ENCODE assay signal across 8 mouse cellular contexts in genomic region chr16:37868506-37869469, GRCm38 (mm10). TPM values are rescaled to one million over a fixed set of nuclear protein-coding genes. Genes with fewer than 3 reads are reported as not detected.
A peak's percentile ranks its signal among the peaks of the same experiment; 100 is the strongest.
DNase-seq lines count a peak whose midpoint lies in the region; ATAC-seq lines count a peak whose summit lies in the region.

No protein-coding gene starts in this region.

- DNase-seq in 3T3-L1 (ENCODE audit: low read depth, low spot score), result peak; percentile 69
- peak; percentile 74 for DNase-seq in MN1 (ENCODE audit: low spot score)
- DNase-seq in embryo, embryonic 11 days, result peak; percentile 70
- peak; percentile 64 to 68 for DNase-seq in gastrocnemius, postnatal 4 days (ENCODE audit: low spot score in 2 of 2)
- peak; percentile 13 for DNase-seq in urinary bladder, postnatal 25 days (ENCODE audit: low spot score)

- H3K36me3 ChIP-seq in kidney, embryonic 15.5 days, result peaks cover 5% of the 10 kb centered on the region; the same call in 1 of the 2 replicates
- no peaks in the 10 kb centered on the region for H3K36me3 ChIP-seq in liver, embryonic 16.5 days (ENCODE audit: control insufficient read depth, insufficient read depth)
- no peaks in the 10 kb centered on the region for H3K36me3 ChIP-seq in neural tube, embryonic 12.5 days

- peak overlapping the region; percentile 99 for H3K27ac ChIP-seq in kidney, embryonic 15.5 days
- H3K27ac ChIP-seq in liver, embryonic 16.5 days (ENCODE audit: low read length), result peak overlapping the region; percentile 88
- peak overlapping the region; percentile 96 for H3K27ac ChIP-seq in neural tube, embryonic 12.5 days

- under 1% methylated on average over 56 of the region's 87 CpGs for WGBS in kidney, embryonic 15.5 days
- WGBS in liver, embryonic 16.5 days (ENCODE audit: insufficient replicate concordance), result under 1% methylated on average over 79 of the region's 87 CpGs
- under 1% methylated on average over 87 of the region's 87 CpGs for WGBS in neural tube, embryonic 12.5 days

- H3K4me1 ChIP-seq in kidney, embryonic 15.5 days, result peaks cover 25% of the 10 kb centered on the region
- H3K4me1 ChIP-seq in liver, embryonic 16.5 days (ENCODE audit: control insufficient read depth, low read depth, low read length), result peaks cover 12% of the 10 kb centered on the region
- H3K4me1 ChIP-seq in neural tube, embryonic 12.5 days, result peaks cover 22% of the 10 kb centered on the region

- H3K4me2 ChIP-seq in kidney, embryonic 15.5 days, result peak overlapping the region; percentile 73
- H3K4me2 ChIP-seq in liver, embryonic 16.5 days (ENCODE audit: low read depth, low read length), result peak overlapping the region; percentile 78
- H3K4me2 ChIP-seq in neural tube, embryonic 12.5 days (replicated peaks), result peak overlapping the region; percentile 64

- no peaks in the 10 kb centered on the region for H3K9me3 ChIP-seq in kidney, embryonic 15.5 days (replicated peaks)
- H3K9me3 ChIP-seq in liver, embryonic 16.5 days (replicated peaks; ENCODE audit: control insufficient read depth, low read length), result no peaks in the 10 kb centered on the region
- no peaks in the 10 kb centered on the region for H3K9me3 ChIP-seq in neural tube, embryonic 12.5 days

- peak overlapping the region; percentile 97 for H3K9ac ChIP-seq in kidney, embryonic 15.5 days
- H3K9ac ChIP-seq in liver, embryonic 16.5 days (ENCODE audit: low read depth, low read length), result peak overlapping the region; percentile 80
- peak overlapping the region; percentile 99 for H3K9ac ChIP-seq in neural tube, embryonic 12.5 days

- H3K27me3 ChIP-seq in kidney, embryonic 15.5 days, result no peaks in the 10 kb centered on the region
- no peaks in the 10 kb centered on the region for H3K27me3 ChIP-seq in liver, embryonic 16.5 days (ENCODE audit: control insufficient read depth, insufficient read depth, low read depth, low read length)
- no peaks in the 10 kb centered on the region for H3K27me3 ChIP-seq in neural tube, embryonic 12.5 days (replicated peaks)

- ATAC-seq in kidney, embryonic 15.5 days (replicated peaks; ENCODE audit: low FRiP score), result peak; percentile 80
- ATAC-seq in liver, embryonic 16.5 days (ENCODE audit: low read depth), result peak; percentile 50
- ATAC-seq in neural tube, embryonic 12.5 days (ENCODE audit: low FRiP score, low read depth), result peak; percentile 66

- H3K4me3 ChIP-seq in kidney, embryonic 15.5 days (replicated peaks), result peak overlapping the region; percentile 97
- H3K4me3 ChIP-seq in liver, embryonic 16.5 days (ENCODE audit: low read depth, low read length), result peak overlapping the region; percentile 82
- peak overlapping the region; percentile 98 for H3K4me3 ChIP-seq in neural tube, embryonic 12.5 days

RNA-seq across cellular contexts. Expression of gene Lrrc58, which starts 0.6 kb away (rescaled TPM):
- 10 to 100 TPM; 65.5 to 68.2 TPM for total RNA-seq in gastrocnemius, postnatal 4 days (2021)
- polyA plus RNA-seq in kidney, embryonic 15.5 days (2015; fragmentation: Nextera tagmentation; extraction: Ambion mirVana), result 65.6 TPM in 2 replicates
- 11.2 and 11.3 TPM in 2 replicates for polyA plus RNA-seq in liver, embryonic 16.5 days (2015; fragmentation: Nextera tagmentation; extraction: Ambion mirVana)
- polyA plus RNA-seq in neural tube, embryonic 12.5 days (2016; fragmentation: Nextera tagmentation; extraction: Ambion mirVana), result 59.1 and 61.1 TPM in 2 replicates

RNA-seq across cellular contexts. Expression of gene Gm36028, which starts 7.8 kb away (rescaled TPM):
- total RNA-seq in gastrocnemius, postnatal 4 days (2021), result not detected
- polyA plus RNA-seq in kidney, embryonic 15.5 days (2015; fragmentation: Nextera tagmentation; extraction: Ambion mirVana), result 0.19 and 0.42 TPM in 2 replicates
- polyA plus RNA-seq in liver, embryonic 16.5 days (2015; fragmentation: Nextera tagmentation; extraction: Ambion mirVana), result 0.07 TPM in 1 of 2 replicates, not detected in the other
- polyA plus RNA-seq in neural tube, embryonic 12.5 days (2016; fragmentation: Nextera tagmentation; extraction: Ambion mirVana), result 0.18 TPM in 1 of 2 replicates, not detected in the other

RNA-seq across cellular contexts. Expression of gene Gpr156, which starts 47.5 kb away (rescaled TPM):
- total RNA-seq in gastrocnemius, postnatal 4 days (2021), result 1 to 10 TPM in 1 of 2 experiments, under 1 TPM in 1; 0.88 to 1.5 TPM
- 0.86 and 1.2 TPM in 2 replicates for polyA plus RNA-seq in kidney, embryonic 15.5 days (2015; fragmentation: Nextera tagmentation; extraction: Ambion mirVana)
- not detected in 2 replicates for polyA plus RNA-seq in liver, embryonic 16.5 days (2015; fragmentation: Nextera tagmentation; extraction: Ambion mirVana)
- polyA plus RNA-seq in neural tube, embryonic 12.5 days (2016; fragmentation: Nextera tagmentation; extraction: Ambion mirVana), result 7.7 and 10.3 TPM in 2 replicates

Comparison
In these comparisons a context has a peak if more than half of its experiments do, and no peak if none do; other contexts are left out.
1. Peak in every context shown above with its lines: DNase-seq, ATAC-seq, H3K4me3 ChIP-seq and H3K27ac ChIP-seq.
2. DNase-seq: peak in every context shown above with its lines; median percentile 74 in MN1; 70 in embryo, embryonic 11 days; 69 in 3T3-L1; 66 in gastrocnemius, postnatal 4 days; 13 in urinary bladder, postnatal 25 days.